Mouse (Mus musculus) heart, adult 2 months (tissue): ENCODE results near the gene 3110082I17Rik. TPM values are rescaled to one million over a fixed set of nuclear protein-coding genes. Genes with fewer than 3 reads are reported as not detected.

Experiments used
- DNase-seq, 2 experiments: peaks; one replicate each; pipeline ENCODE4 v3.0.0; 2021
- H3K27ac ChIP-seq: fragments of 200-600 bp; 2 replicates; pipeline ENCODE4 v1.8.1; 2022
- H3K27me3 ChIP-seq: fragments of 200-500 bp; 2 replicates; pipeline ENCODE4 v1.6.1; 2012; ENCODE audit warnings: mild to moderate bottlenecking, low read length, inconsistent platforms, mixed read lengths; ENCODE audit not compliant: control insufficient read depth, insufficient read depth
- H3K36me3 ChIP-seq: fragments of 200-500 bp; 2 replicates; pipeline ENCODE4 v1.6.1; 2012; ENCODE audit warnings: low read length, inconsistent platforms; ENCODE audit not compliant: control insufficient read depth, insufficient read depth
- H3K4me1 ChIP-seq: fragments of 200-500 bp; 2 replicates; pipeline ENCODE4 v1.6.1; 2011; ENCODE audit warnings: low read length; ENCODE audit not compliant: control insufficient read depth, insufficient read depth
- H3K4me3 ChIP-seq: fragments of 200-600 bp; 2 replicates; pipeline ENCODE4 v1.8.1; 2022
- H3K79me2 ChIP-seq: fragments of 200-500 bp; replicated peaks from 2 replicates; pipeline ENCODE4 v1.6.1; 2012; ENCODE audit warnings: mild to moderate bottlenecking, inconsistent platforms, low read length, moderate library complexity, mixed read lengths; ENCODE audit not compliant: control insufficient read depth, insufficient read depth
- H3K9ac ChIP-seq: fragments of 200-500 bp; 2 replicates; pipeline ENCODE4 v1.6.1; 2012; ENCODE audit warnings: low read depth, mild to moderate bottlenecking, control low read depth, inconsistent platforms, low read length, mixed read lengths
- CTCF ChIP-seq: fragments of 200-600 bp; IDR thresholded peaks from 2 replicates; pipeline ENCODE4 v1.8.1; 2022; ENCODE audit warnings: antibody characterized with exemption, mild to moderate bottlenecking, moderate library complexity
- EP300 ChIP-seq: fragments of 200-500 bp; IDR thresholded peaks from 2 replicates; pipeline ENCODE4 v1.6.1; 2011; ENCODE audit warnings: low read depth, low read length, control low read depth; ENCODE audit not compliant: insufficient read depth
- POLR2A ChIP-seq: fragments of 200-500 bp; IDR thresholded peaks from 2 replicates; pipeline ENCODE4 v1.6.1; 2011; ENCODE audit warnings: mild to moderate bottlenecking, low read depth, low read length, control low read depth; ENCODE audit not compliant: insufficient read depth
- WGBS: fragments of 180-500 bp; shearing (Covaris S2); methylation state at CpG from one replicate; pipeline ENCODE4 v1.1.7; 2018; 5-methylcytosine and 5-hydroxymethylcytosine counted together
- intact Hi-C: fragments of 180-260 bp; cut with DNase I; formaldehyde crosslinking; loops from one replicate; pipeline ENCODE4 v1.15.1; 2025
- polyA plus RNA-seq: library from polyadenylated mRNA; depleted of rRNA; stranded (reverse); fragments of >200 nt; gene quantifications from 2 replicates; pipeline ENCODE4 v1.2.3, GENCODE M21; 2012
- total RNA-seq, 2 experiments: library from RNA; stranded (reverse); gene quantifications; 2 replicates each; pipeline ENCODE4 v1.2.3; 2021

3110082I17Rik gene
- total and polyA plus RNA-seq, 3 experiments, result 4.9 to 5.7 (median 5.6) TPM

DNA sequence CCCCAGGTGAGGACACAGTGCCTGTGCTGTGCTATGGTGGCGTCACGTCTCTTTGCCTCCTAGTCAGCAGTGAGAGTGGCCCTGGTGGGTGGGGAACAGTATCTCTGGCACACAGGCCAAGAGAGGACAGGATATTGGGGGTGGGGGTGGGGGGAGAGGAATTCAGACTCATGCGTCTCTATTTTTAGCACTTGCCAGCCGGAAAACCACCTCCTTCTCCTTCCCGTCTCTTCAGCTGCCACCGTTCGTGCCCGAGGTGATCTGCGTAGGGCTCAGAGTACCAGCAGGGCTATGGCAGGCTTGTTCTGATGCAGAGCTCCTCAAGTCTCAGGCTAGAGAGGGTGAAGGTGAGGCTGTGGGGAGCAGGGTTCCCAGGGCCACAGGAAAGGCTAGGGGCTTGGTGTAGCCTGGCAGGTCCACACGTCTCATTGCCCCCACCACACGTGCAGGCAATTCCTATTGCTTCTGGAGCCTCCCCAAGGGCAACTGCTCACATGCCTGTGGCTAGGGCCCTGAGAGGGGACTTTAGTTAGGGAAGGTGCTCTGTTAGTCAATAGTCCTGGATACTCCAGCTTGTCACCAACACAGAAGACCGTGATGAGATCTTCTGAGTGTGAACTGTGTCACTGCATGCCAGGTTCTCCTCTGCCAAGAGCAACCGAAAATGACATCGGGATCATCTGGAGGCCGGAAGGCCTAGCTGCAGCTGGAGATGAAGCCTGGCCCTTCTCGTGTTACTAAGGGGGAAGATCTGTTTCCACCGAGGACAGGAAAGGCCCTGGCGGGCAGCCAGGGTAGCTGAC is 82.7 kb downstream of the 3110082I17Rik start, which contains the start of gene Gpr146:
Gene Gpr146, plus strand, starts transcription at position 230 of the 803 bp plus-strand sequence.
- no peaks in the 10 kb centered on the region; the same call in 1 of the 2 replicates for H3K36me3 ChIP-seq
- peaks cover 36% of the 10 kb centered on the region for H3K4me1 ChIP-seq
- no peaks in the 10 kb centered on the region for H3K27me3 ChIP-seq
- TF ChIP-seq POLR2A (peak; percentile 67), EP300 (peak; percentile 87; the same call in 1 of the 2 replicates), CTCF (no peak)
- H3K79me2 ChIP-seq, result no peaks in the 10 kb centered on the region
- intact Hi-C loops, result no loop called here
- H3K27ac ChIP-seq, result peak within 1 kb of the TSS; percentile 98
- WGBS, result 7% methylated on average over 18 of the region's 18 CpGs
- H3K4me3 ChIP-seq, result peak within 1 kb of the TSS; percentile 27
- H3K9ac ChIP-seq, result peak within 1 kb of the TSS; percentile 47
- DNase-seq, result peak; percentile 81 to 85

DNA sequence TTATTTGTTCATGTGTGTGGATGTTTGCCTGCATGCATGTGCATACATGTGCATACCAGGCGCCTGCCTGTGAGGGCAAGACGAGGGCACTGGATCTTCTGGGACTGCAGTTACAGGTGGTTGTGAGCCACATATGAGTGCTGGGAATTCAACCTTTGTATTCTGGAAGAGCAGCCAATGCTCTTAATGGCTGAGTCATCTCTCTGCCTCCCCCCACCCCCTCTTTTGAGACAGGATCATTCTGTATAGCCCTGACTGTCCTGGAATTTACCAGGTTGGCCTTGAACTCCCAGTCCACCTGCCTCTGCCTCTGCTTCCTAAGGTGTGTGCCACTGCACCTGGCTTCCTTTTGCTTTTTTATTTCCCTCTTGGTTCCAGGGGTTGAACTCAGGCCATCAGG is 85.5 kb downstream of the 3110082I17Rik start:
- TF ChIP-seq POLR2A (no peak), EP300 (no peak), CTCF (no peak)
- no peak overlapping the region for H3K4me3 ChIP-seq
- no peak overlapping the region for H3K9ac ChIP-seq
- H3K4me1 ChIP-seq, result peaks cover 33% of the 10 kb centered on the region
- no peak for DNase-seq
- 90% methylated on average over 2 of the region's 2 CpGs for WGBS
- no peaks in the 10 kb centered on the region for H3K79me2 ChIP-seq
- H3K36me3 ChIP-seq, result no peaks in the 10 kb centered on the region
- intact Hi-C loops, result no loop called here
- no peak overlapping the region for H3K27ac ChIP-seq
- H3K27me3 ChIP-seq, result no peaks in the 10 kb centered on the region

DNA sequence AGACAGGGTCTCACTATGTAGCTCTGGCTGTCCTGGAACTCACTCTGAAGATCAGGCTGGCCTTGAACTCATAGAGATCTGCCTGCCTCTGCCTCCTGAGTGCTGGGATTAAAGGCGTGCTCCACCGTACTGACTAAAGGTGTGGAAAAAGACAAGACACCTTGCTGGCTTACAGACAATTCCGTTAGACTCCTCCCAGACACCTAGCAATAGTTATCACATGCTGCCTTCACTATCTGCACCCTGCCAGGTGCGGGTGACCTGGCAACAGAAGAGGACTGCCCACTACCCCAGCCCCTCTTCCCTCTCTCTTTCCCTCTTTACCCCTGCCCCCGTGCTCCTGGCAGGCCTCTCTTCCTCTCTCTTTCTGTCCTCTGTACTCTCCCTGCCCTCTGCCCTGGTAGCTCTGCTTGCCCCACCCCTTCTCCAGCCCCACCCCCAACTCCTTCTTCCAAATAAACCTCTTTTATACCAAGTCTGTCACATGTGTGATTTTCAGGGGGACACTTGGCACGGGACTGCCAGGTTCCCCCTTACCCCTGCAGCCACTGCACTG is 86.4 kb downstream of the 3110082I17Rik start:
- no peak overlapping the region for H3K9ac ChIP-seq
- H3K4me3 ChIP-seq, result no peak overlapping the region
- DNase-seq, result no peak
- H3K79me2 ChIP-seq, result no peaks in the 10 kb centered on the region
- H3K27me3 ChIP-seq, result no peaks in the 10 kb centered on the region
- H3K27ac ChIP-seq, result no peak overlapping the region
- H3K36me3 ChIP-seq, result no peaks in the 10 kb centered on the region
- 77% methylated on average over 6 of the region's 6 CpGs for WGBS
- H3K4me1 ChIP-seq, result peaks cover 26% of the 10 kb centered on the region
- TF ChIP-seq CTCF, result no peak
- no peak for TF ChIP-seq POLR2A
- no peak for TF ChIP-seq EP300
- intact Hi-C loops, result no loop called here

DNA sequence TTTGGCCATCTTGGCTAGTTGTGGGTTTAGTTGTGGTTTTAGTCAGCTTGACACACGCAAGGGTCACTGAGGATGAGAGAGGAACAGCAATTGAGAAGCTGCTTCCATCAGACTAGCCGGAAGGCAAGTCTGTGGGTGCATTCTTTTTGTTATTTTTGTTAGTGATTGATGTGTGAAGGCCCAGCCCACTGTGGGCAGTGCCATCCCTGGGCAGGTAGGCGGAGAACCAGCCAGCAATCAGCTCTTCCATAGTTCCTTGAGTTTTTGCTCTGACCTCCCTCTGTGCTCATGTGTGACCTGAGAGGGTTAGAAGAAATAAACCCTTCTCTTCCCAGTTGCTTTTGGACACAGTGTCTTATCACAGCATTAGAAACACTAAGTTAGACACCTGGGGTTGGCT is 87.2 kb downstream of the 3110082I17Rik start:
- intact Hi-C loops, result no loop called here
- DNase-seq, result no peak
- H3K9ac ChIP-seq, result no peak overlapping the region
- 78% methylated on average over 3 of the region's 3 CpGs for WGBS
- H3K27me3 ChIP-seq, result no peaks in the 10 kb centered on the region
- TF ChIP-seq EP300, result no peak
- no peak for TF ChIP-seq POLR2A
- no peak for TF ChIP-seq CTCF
- H3K79me2 ChIP-seq, result no peaks in the 10 kb centered on the region
- no peak overlapping the region; the same call in 1 of the 2 replicates for H3K27ac ChIP-seq
- H3K4me1 ChIP-seq, result peaks cover 20% of the 10 kb centered on the region
- H3K36me3 ChIP-seq, result no peaks in the 10 kb centered on the region
- no peak overlapping the region for H3K4me3 ChIP-seq

DNA sequence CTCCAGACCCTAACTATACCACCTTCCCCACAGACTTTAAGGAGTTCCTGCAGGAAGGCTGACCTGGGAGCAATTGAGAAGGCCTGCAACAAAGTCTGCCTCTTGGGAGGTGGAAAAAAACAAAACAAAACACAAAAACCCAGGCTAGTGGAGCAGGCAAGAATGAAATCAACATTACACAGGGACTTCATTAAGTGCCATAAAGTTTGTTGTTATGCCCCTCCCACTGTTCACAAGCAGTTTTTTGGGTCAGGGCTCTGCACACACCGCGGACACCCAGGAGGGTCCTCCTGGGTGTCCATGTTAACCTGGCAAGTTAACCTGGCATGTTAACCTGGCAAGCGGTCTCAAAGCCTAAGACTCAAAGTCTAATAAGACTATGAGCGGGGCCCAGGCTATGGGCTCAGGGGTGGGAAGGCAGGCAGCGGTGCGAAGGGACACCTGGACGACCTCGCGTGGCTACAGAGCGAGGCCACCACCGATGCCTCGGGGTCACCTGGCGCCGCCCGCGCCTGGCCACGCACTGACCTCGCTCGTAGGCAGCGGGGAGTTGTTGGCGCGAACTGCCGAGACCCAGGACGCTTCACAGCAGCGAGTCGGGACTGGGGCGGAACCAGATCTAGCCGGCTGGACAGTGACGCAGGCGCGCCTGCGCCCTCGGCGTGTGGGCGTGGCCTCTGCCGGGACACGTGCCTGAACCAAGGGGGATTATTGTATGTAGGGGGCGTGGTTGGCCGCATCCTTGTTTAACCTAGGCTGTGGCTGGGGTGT is 88.5 kb downstream of the 3110082I17Rik start:
- under 1% methylated on average over 39 of the region's 39 CpGs for WGBS
- Histone ChIP-seq H3K4me3 (peak overlapping the region; percentile 93), H3K4me1 (peaks cover 10% of the 10 kb centered on the region), H3K79me2 (no peaks in the 10 kb centered on the region), H3K27me3 (no peaks in the 10 kb centered on the region), H3K27ac (peak overlapping the region; percentile 99), H3K9ac (peak overlapping the region; percentile 99), H3K36me3 (no peaks in the 10 kb centered on the region)
- TF ChIP-seq EP300 (0 out of 2 replicates have a peak, but pooled peaks have one; percentile 70), POLR2A (peak; percentile 99), CTCF (no peak; the same call in 1 of the 2 replicates)
- DNase-seq, result peak; percentile 94 to 95
- intact Hi-C loops, result no loop called here
